Mouse (Mus musculus): ENCODE results near the gene Ppp1r3c. TPM values are rescaled to one million over a fixed set of nuclear protein-coding genes. Genes with fewer than 3 reads are reported as not detected.
A peak's percentile ranks its signal among the peaks of the same experiment; 100 is the strongest.

The Ppp1r3c gene
- polyA plus RNA-seq, 1 experiment from 2014 or later = 11.3 TPM

DNA sequence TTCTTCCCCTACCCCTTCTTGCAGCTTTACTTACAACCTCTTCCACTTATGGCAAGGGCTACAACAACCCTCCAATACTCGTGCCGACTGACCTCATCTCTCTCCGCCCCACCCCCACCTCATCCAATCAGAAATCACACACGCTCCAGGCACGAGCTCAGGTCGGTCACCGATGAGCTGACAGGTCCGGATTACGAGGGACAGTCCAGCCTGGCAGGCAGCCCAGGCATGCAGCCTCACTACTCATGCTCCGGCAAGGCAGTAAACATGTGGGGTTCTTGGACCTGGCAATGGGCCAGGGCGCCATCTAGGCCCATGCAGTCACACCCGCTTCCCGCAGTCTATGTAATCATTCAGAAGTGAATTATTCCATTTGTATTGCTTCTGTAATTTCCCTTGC lies 23.4 kb downstream of the Ppp1r3c start:
- Histone ChIP-seq H3K4me3 (replicated peaks) (no peak overlapping the region), H3K36me3 (no peaks in the 10 kb centered on the region), H3K9ac (no peak overlapping the region), H3K27me3 (replicated peaks) (no peaks in the 10 kb centered on the region), H3K27ac (no peak overlapping the region), H3K9me3 (no peaks in the 10 kb centered on the region), H3K4me2 (replicated peaks) (0 out of 2 replicates have a peak overlapping the region, but pooled peaks have one; percentile 11), H3K4me1 (replicated peaks) (no peaks in the 10 kb centered on the region)
- ATAC-seq = peak; percentile 49; the same call in 1 of the 2 replicates
- WGBS = 50% methylated on average over 13 of the region's 13 CpGs

- no peaks in the 10 kb centered on the region for H3K27me3 ChIP-seq (replicated peaks)
- H3K4me3 ChIP-seq (replicated peaks) = no peak overlapping the region
- H3K9me3 ChIP-seq = no peaks in the 10 kb centered on the region
- WGBS = 39% methylated on average over 6 of the region's 6 CpGs
- H3K27ac ChIP-seq = no peak overlapping the region; the same call in 1 of the 2 replicates
- H3K36me3 ChIP-seq = no peaks in the 10 kb centered on the region
- H3K4me1 ChIP-seq (replicated peaks) = peaks cover 6% of the 10 kb centered on the region; the same call in 1 of the 2 replicates
- H3K9ac ChIP-seq = no peak overlapping the region
- ATAC-seq = peak; percentile 52
- H3K4me2 ChIP-seq (replicated peaks) = no peak overlapping the region
These were observed 30.3 kb downstream of the Ppp1r3c start for GRCm38 (mm10) chr19:36706195-36706594.

- Histone ChIP-seq H3K27ac (no peak overlapping the region), H3K9ac (no peak overlapping the region), H3K27me3 (replicated peaks) (no peaks in the 10 kb centered on the region), H3K36me3 (no peaks in the 10 kb centered on the region), H3K9me3 (no peaks in the 10 kb centered on the region), H3K4me1 (replicated peaks) (peaks cover 10% of the 10 kb centered on the region; the same call in 1 of the 2 replicates), H3K4me2 (replicated peaks) (no peak overlapping the region), H3K4me3 (replicated peaks) (no peak overlapping the region)
- WGBS = 55% methylated on average over 17 of the region's 17 CpGs
- ATAC-seq = peak; percentile 66
These were observed 30.9 kb downstream of the Ppp1r3c start for GRCm38 (mm10) chr19:36705286-36706146.

DNA sequence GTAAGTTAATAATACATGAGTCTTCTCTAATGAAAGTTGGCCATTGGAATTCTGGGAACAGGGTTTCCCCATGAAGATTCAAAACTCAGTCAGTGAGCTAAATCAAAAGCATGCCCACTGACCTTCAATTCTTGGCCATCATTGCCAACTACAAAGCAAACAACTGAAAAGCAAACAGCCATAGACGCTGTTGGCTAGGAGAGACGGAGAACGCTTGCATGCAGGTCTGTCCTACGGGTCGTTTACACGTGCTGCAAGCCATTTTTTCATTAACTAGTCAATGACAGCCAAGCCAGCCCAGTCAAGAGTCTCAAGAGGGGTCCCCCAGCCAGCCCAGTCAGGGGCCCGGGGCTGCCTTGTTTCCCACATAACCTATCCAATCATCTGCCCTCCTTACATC lies 31.7 kb downstream of the Ppp1r3c start:
- ATAC-seq = no peak
- Histone ChIP-seq H3K4me2 (replicated peaks) (no peak overlapping the region), H3K36me3 (no peaks in the 10 kb centered on the region), H3K9me3 (no peaks in the 10 kb centered on the region), H3K9ac (no peak overlapping the region), H3K27me3 (replicated peaks) (no peaks in the 10 kb centered on the region), H3K4me1 (replicated peaks) (peaks cover 10% of the 10 kb centered on the region; the same call in 1 of the 2 replicates), H3K27ac (no peak overlapping the region), H3K4me3 (replicated peaks) (no peak overlapping the region)
- WGBS = 76% methylated on average over 7 of the region's 7 CpGs

DNA sequence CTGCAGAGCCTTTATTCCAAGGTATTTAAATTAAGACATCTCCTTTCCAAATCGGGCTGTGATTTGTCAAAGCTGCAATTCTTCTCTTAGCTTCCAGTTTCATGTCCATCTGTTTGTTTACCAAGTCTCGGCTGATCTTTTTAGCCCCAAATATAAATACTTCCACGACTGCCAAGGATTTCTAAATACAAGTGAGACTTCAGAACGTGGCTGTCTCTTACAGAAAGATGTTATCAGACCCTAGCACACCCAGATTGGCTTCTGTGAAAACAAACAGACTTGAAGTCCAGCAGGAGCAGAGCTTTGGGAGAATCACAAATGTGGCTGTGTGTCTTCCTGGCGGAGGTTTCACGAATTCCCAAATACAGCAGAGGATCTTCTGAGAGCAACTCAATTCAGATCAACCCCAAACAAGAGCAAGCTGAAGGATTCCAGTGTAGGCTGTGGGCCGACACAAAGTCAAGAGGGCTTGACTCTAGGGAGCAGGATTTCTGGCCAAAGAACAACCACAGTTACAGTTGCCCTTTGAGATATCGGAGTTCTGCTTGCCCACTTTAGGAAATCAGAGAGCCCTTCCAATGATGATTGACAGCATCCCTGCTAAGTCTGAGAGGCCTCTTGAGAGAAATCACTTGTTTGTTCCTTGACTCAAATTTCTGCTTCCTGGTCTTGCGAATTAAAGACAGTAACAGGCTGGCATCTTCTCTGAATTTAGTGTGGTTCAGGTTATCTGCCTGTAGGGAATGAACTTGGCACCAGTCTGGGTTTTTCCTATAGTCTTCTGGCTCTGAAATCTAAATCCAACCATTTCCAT lies 34.4 kb downstream of the Ppp1r3c start:
- Histone ChIP-seq H3K27me3 (replicated peaks) (no peaks in the 10 kb centered on the region), H3K27ac (peak overlapping the region; percentile 73), H3K9ac (no peak overlapping the region), H3K4me1 (replicated peaks) (peaks cover 13% of the 10 kb centered on the region; the same call in 1 of the 2 replicates), H3K36me3 (no peaks in the 10 kb centered on the region), H3K9me3 (no peaks in the 10 kb centered on the region), H3K4me2 (replicated peaks) (no peak overlapping the region), H3K4me3 (replicated peaks) (no peak overlapping the region)
- WGBS = 35% methylated on average over 9 of the region's 9 CpGs
- ATAC-seq = no peak

- no peaks in the 10 kb centered on the region for H3K9me3 ChIP-seq
- no peak for ATAC-seq
- H3K36me3 ChIP-seq = no peaks in the 10 kb centered on the region
- peaks cover 19% of the 10 kb centered on the region for H3K4me1 ChIP-seq (replicated peaks)
- H3K27me3 ChIP-seq (replicated peaks) = no peaks in the 10 kb centered on the region
- peak overlapping the region; percentile 73 for H3K27ac ChIP-seq
- no peak overlapping the region for H3K9ac ChIP-seq
- no peak overlapping the region for H3K4me2 ChIP-seq (replicated peaks)
- WGBS = 48% methylated on average over 3 of the region's 3 CpGs
- no peak overlapping the region for H3K4me3 ChIP-seq (replicated peaks)
These were observed 35.1 kb downstream of the Ppp1r3c start for GRCm38 (mm10) chr19:36701366-36701765.

DNA sequence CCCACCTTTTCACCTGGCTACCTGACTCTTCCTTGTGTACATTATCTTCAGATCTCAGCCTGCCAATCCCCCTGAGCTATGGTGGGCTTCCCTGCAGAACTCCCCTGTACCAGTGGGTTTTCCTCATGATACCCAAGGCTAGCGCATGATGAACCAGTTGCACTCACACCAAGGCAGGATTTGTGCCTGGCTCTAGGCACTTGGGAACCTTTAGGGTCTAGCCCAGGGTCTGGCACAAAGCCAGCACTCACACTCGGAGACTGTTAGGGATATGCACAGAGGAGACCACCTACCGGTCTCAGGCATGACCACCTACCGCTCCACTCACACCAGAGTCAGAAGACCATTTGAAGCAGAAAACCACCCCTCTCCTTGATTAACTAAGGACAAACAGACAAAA lies 35.5 kb downstream of the Ppp1r3c start:
- Histone ChIP-seq H3K4me2 (replicated peaks) (no peak overlapping the region), H3K27me3 (replicated peaks) (no peaks in the 10 kb centered on the region), H3K9ac (no peak overlapping the region), H3K4me3 (replicated peaks) (no peak overlapping the region), H3K9me3 (no peaks in the 10 kb centered on the region), H3K36me3 (no peaks in the 10 kb centered on the region), H3K27ac (peak overlapping the region; percentile 8; the same call in 1 of the 2 replicates), H3K4me1 (replicated peaks) (peaks cover 19% of the 10 kb centered on the region)
- 70% methylated on average over 4 of the region's 4 CpGs for WGBS
- ATAC-seq = no peak

DNA sequence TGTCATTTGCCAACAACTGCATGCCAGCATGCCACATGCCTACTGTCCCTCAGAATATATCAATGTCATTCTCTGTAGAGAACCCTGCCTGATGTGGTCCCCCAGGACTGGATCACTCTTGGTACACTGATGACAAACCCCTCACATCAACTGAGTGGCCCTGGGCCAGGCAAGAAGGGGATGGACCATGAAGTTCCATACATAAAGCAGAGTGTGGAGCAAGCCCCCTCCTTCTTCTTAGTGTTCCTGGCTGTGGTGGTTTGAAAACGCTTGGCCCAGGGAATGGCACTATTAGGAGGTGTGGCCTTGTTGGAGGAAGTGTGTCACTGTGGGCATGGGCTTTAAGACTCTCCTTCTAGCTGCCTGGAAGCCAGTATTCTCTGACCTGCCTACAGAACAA lies 37.3 kb downstream of the Ppp1r3c start:
- Histone ChIP-seq H3K9me3 (no peaks in the 10 kb centered on the region), H3K4me3 (replicated peaks) (no peak overlapping the region), H3K36me3 (no peaks in the 10 kb centered on the region), H3K4me2 (replicated peaks) (no peak overlapping the region), H3K27ac (no peak overlapping the region), H3K27me3 (replicated peaks) (no peaks in the 10 kb centered on the region), H3K9ac (no peak overlapping the region), H3K4me1 (replicated peaks) (peaks cover 19% of the 10 kb centered on the region)
- 94% methylated on average over 1 of the region's 1 CpGs for WGBS
- ATAC-seq = no peak

DNA sequence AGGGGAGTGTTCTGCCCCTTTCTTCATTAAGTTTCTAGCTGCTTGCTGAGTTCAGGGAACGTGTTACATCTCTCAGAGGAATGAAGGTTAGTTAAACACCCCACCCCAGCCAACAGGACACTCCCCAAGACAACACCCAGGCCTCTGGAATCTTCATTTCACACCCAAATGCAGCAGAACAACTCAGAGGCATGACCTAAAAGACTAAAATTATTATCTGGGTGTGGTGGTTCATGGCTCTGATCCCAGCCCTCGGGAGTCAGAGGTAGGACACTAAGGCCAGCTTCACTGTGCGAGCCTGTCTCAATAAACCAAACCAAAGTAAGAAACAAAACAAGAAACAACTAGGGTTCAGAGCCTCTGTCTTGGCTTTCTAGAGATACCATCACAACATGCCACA lies 38.3 kb downstream of the Ppp1r3c start:
- ATAC-seq = no peak
- Histone ChIP-seq H3K9me3 (no peaks in the 10 kb centered on the region), H3K4me1 (replicated peaks) (peaks cover 19% of the 10 kb centered on the region), H3K27me3 (replicated peaks) (no peaks in the 10 kb centered on the region), H3K9ac (no peak overlapping the region), H3K36me3 (no peaks in the 10 kb centered on the region), H3K4me3 (replicated peaks) (no peak overlapping the region), H3K4me2 (replicated peaks) (no peak overlapping the region), H3K27ac (no peak overlapping the region)
- 71% methylated on average over 3 of the region's 3 CpGs for WGBS

DNA sequence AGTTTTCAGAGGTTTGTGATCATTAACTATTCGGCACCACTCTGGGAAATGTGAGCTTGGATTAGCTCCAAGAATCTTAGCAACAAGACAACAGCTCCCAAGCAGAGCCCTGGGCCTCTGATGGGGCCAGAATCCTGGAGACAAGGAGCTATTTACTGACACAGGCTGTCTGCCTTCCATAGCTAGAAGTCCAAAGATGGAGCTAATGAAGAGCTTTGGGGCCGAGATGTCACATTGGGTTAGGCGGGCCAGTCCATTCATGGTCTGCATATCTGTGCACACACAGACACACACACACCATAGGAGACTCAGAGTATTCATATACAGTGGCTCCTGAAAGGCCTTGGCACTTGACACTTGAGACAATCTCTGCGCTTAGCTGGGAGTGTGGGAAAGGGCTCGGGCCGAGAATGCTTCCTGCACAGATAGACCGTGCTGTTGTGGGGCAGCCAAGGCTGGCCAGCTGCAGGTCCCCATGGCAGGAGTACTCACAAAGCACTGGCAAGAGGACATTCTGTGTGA lies 39.8 kb downstream of the Ppp1r3c start:
- peak; percentile 54 for ATAC-seq
- WGBS = 55% methylated on average over 7 of the region's 7 CpGs

DNA sequence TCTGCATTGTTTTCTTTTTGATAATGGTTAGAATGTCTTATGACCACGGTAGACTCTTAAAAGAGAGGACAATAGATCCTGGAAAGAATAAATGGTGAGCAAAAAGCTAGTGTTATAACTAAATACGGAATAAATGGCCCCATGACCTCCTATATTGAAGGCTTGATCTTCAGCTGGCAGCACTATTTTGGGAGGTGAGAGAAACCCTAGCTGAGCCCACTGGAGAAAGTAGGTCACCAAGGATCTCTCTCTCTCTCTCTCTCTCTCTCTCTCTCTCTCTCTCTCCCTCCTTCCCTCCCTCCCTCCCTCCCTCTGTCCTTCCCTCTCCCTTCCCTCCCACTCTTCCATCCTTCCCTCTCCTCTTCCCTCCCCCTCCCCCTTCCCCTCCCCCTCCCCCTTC lies 42.9 kb downstream of the Ppp1r3c start:
- no peaks in the 10 kb centered on the region for H3K36me3 ChIP-seq
- no peaks in the 10 kb centered on the region for H3K27me3 ChIP-seq (replicated peaks)
- no peak overlapping the region for H3K27ac ChIP-seq
- peaks cover 25% of the 10 kb centered on the region for H3K4me1 ChIP-seq (replicated peaks)
- no peak for ATAC-seq
- H3K9ac ChIP-seq = no peak overlapping the region
- no peak overlapping the region for H3K4me3 ChIP-seq (replicated peaks)
- H3K9me3 ChIP-seq = no peaks in the 10 kb centered on the region
- no peak overlapping the region for H3K4me2 ChIP-seq (replicated peaks)
- WGBS = 81% methylated on average over 2 of the region's 2 CpGs

More for the DNA sequence above, 39.8 kb downstream of the Ppp1r3c start:
- H3K36me3 ChIP-seq = no peaks in the 10 kb centered on the region
- H3K27me3 ChIP-seq (replicated peaks) = no peaks in the 10 kb centered on the region
- H3K4me2 ChIP-seq (replicated peaks) = no peak overlapping the region
- no peaks in the 10 kb centered on the region for H3K9me3 ChIP-seq
- H3K9ac ChIP-seq = no peak overlapping the region
- peak overlapping the region; percentile 73 for H3K27ac ChIP-seq
- H3K4me3 ChIP-seq (replicated peaks) = no peak overlapping the region
- peaks cover 13% of the 10 kb centered on the region for H3K4me1 ChIP-seq (replicated peaks)

GRCm38 (mm10) chr19:36691941-36692340 lies 44.5 kb downstream of the Ppp1r3c start:
- Histone ChIP-seq H3K4me2 (replicated peaks) (no peak overlapping the region), H3K4me1 (replicated peaks) (peaks cover 28% of the 10 kb centered on the region), H3K27ac (no peak overlapping the region), H3K36me3 (no peaks in the 10 kb centered on the region), H3K4me3 (replicated peaks) (no peak overlapping the region), H3K9me3 (no peaks in the 10 kb centered on the region), H3K27me3 (replicated peaks) (no peaks in the 10 kb centered on the region), H3K9ac (no peak overlapping the region)
- no peak for ATAC-seq
- WGBS = 82% methylated on average over 5 of the region's 5 CpGs
